Mouse (Mus musculus) testis, postnatal 10 days (tissue): ENCODE results near the gene Gsdme.

Experiments
- DNase-seq: peaks from one replicate; pipeline ENCODE4 v3.0.0; 2021; ENCODE audit warnings: low spot score

The Gsdme gene

GRCm38 (mm10) chr6:50187955-50188354, 75.7 kb downstream of the Gsdme start:
- no peak for DNase-seq

GRCm38 (mm10) chr6:50180189-50180588, 83.5 kb downstream of the Gsdme start:
- no peak for DNase-seq

- DNase-seq: no peak
Observed at GRCm38 (mm10) chr6:50175736-50176135, 87.9 kb downstream of the Gsdme start.

GRCm38 (mm10) chr6:50169771-50170170, 93.9 kb downstream of the Gsdme start:
- DNase-seq: no peak

- DNase-seq: no peak
Observed at GRCm38 (mm10) chr6:50168821-50169220, 94.8 kb downstream of the Gsdme start.

- no peak for DNase-seq
Observed at GRCm38 (mm10) chr6:50163013-50163412, 100.6 kb downstream of the Gsdme start.

- DNase-seq: no peak
Observed at GRCm38 (mm10) chr6:50159842-50160241, 103.8 kb downstream of the Gsdme start.

GRCm38 (mm10) chr6:50149378-50149777, 114.3 kb downstream of the Gsdme start:
- no peak for DNase-seq

GRCm38 (mm10) chr6:50146158-50146557, 117.5 kb downstream of the Gsdme start:
- no peak for DNase-seq

GRCm38 (mm10) chr6:50139526-50139925, 124.1 kb downstream of the Gsdme start:
- DNase-seq: no peak
